Mouse (Mus musculus) E14TG2a.4 (cell line): Measurements from ENCODE around the gene Rnf133.

Source experiments
- CTCF ChIP-seq: conservative IDR thresholded peaks from 2 replicates; pipeline ENCODE4 v1.5.1; 2014; ENCODE audit warnings: low read length
- NANOG ChIP-seq: IDR thresholded peaks from 2 replicates; pipeline ENCODE4 v1.6.1; 2014; ENCODE audit warnings: borderline replicate concordance, low read length, mixed read lengths
- POU5F1 ChIP-seq: IDR thresholded peaks from 2 replicates; pipeline ENCODE4 v1.6.1; 2014; ENCODE audit warnings: low read length, borderline replicate concordance

GRCm38 (mm10) chr6:23634016-23634415 lies 16.1 kb downstream of the Rnf133 start:
- TF ChIP-seq POU5F1 (no peak), CTCF (no peak), NANOG (no peak)
